Mouse (Mus musculus): ENCODE measurements around the gene Ucp1.

GRCm38 (mm10) chr8:83260418-83261215 is 29.5 kb upstream of the Ucp1 start:
- TF ChIP-seq GATA1 (IDR thresholded peaks at IDR 0.05; ENCODE audit: borderline replicate concordance, low read length) (no peak), FLI1 (IDR thresholded peaks at IDR 0.05; ENCODE audit: low read length) (no peak)
